In genomic region chr15:94543409-94544051, GRCm38 (mm10) we compare ENCODE assay signal across 8 mouse cellular contexts. TPM values are rescaled to one million over a fixed set of nuclear protein-coding genes. Genes with fewer than 3 reads are reported as not detected.
DNase-seq lines count a peak whose midpoint lies in the region; ATAC-seq lines count a peak whose summit lies in the region.

Gene Pus7l (minus strand): TSS chr15:94543547.
Gene Irak4 (plus strand): TSS chr15:94543643.

- H3K27ac ChIP-seq in hindbrain, embryonic 16.5 days (ENCODE audit: low read depth, low read length): peak within 1 kb of the TSS; percentile 70
- H3K27ac ChIP-seq in macrophage: peak within 1 kb of the TSS; percentile 76

- no peaks in the 10 kb centered on the region for H3K36me3 ChIP-seq in hindbrain, embryonic 16.5 days (ENCODE audit: control insufficient read depth, insufficient read depth, low read length)
- peaks cover 16% of the 10 kb centered on the region; the same call in 1 of the 2 replicates for H3K36me3 ChIP-seq in macrophage (ENCODE audit: inconsistent target)

- DNase-seq in WW6 (ENCODE audit: low read depth, low spot score): peak; percentile 84
- peak; percentile 77 to 86 for DNase-seq in cerebellum, postnatal 4 days (ENCODE audit: low spot score in 2 of 2)
- DNase-seq in gastrocnemius, adult 18-20 months (ENCODE audit: low spot score): peak; percentile 93
- peak; percentile 86 to 91 for DNase-seq in left cerebral cortex, adult 18-20 months (ENCODE audit: low spot score in 2 of 2)
- peak; percentile 92 for DNase-seq in right cerebral cortex, adult 18-20 months
- peak; percentile 76 for DNase-seq in urinary bladder, postnatal 10 days (ENCODE audit: low spot score)

- peak within 1 kb of the TSS; percentile 73 for H3K9ac ChIP-seq in hindbrain, embryonic 16.5 days (ENCODE audit: low read depth, low read length)

- peak; percentile 99 for ATAC-seq in hindbrain, embryonic 16.5 days

- H3K79me2 ChIP-seq in macrophage (ENCODE audit: inconsistent target): peaks cover 31% of the 10 kb centered on the region

- H3K27me3 ChIP-seq in hindbrain, embryonic 16.5 days (replicated peaks; ENCODE audit: control insufficient read depth, insufficient read depth, low read length): no peaks in the 10 kb centered on the region

- WGBS in hindbrain, embryonic 16.5 days: under 1% methylated on average over 44 of the region's 45 CpGs
- under 1% methylated on average over 45 of the region's 45 CpGs for WGBS in macrophage (ENCODE audit: missing documents)

- H3K4me1 ChIP-seq in hindbrain, embryonic 16.5 days (ENCODE audit: control insufficient read depth, insufficient read depth, low read depth, low read length): peaks cover 5% of the 10 kb centered on the region

- H3K4me3 ChIP-seq in hindbrain, embryonic 16.5 days (ENCODE audit: low read length): peak within 1 kb of the TSS; percentile 93
- H3K4me3 ChIP-seq in macrophage (ENCODE audit: inconsistent target): peak within 1 kb of the TSS; percentile 74

- H3K9me3 ChIP-seq in hindbrain, embryonic 16.5 days (ENCODE audit: control insufficient read depth, low read length): no peaks in the 10 kb centered on the region

- H3K4me2 ChIP-seq in hindbrain, embryonic 16.5 days (ENCODE audit: low read length): peak within 1 kb of the TSS; percentile 96

RNA-seq across cellular contexts. Expression of gene Pus7l, which starts in this region (rescaled TPM):
- total RNA-seq in gastrocnemius, adult 18-20 months (2021): 1 to 10 TPM; 1.4 to 1.5 TPM
- 6.0 and 6.1 TPM in 2 replicates for polyA plus RNA-seq in hindbrain, embryonic 16.5 days (2015; fragmentation: Nextera tagmentation; extraction: Ambion mirVana)
- 1 to 10 TPM; 2.4 to 3.0 TPM for total RNA-seq in left cerebral cortex, adult 18-20 months (2021)
- 1 to 10 TPM; 1.3 to 8.9 (median 5.4) TPM for total RNA-seq in macrophage (2018; cell fraction: chromatin; rRNA removed)
- total RNA-seq in macrophage (2018; cell fraction: cytosol; rRNA removed): 1 to 10 TPM in 24 of 26 experiments, under 1 TPM in 2; 0.57 to 3.4 (median 2.2) TPM
- total RNA-seq in macrophage (2018; cell fraction: nucleus; rRNA removed): 10 to 100 TPM in 2 of 26 experiments, 1 to 10 TPM in 23, under 1 TPM in 1; 0.92 to 10.7 (median 4.9) TPM
- 2.7 to 4.6 TPM (median 3.0 TPM) in 3 replicates for polyA plus RNA-seq in macrophage (2018)

RNA-seq across cellular contexts. Expression of gene Irak4, which starts in this region (rescaled TPM):
- 1 to 10 TPM; 1.8 to 2.3 TPM for total RNA-seq in gastrocnemius, adult 18-20 months (2021)
- polyA plus RNA-seq in hindbrain, embryonic 16.5 days (2015; fragmentation: Nextera tagmentation; extraction: Ambion mirVana): 1.7 and 2.5 TPM in 2 replicates
- total RNA-seq in left cerebral cortex, adult 18-20 months (2021): 1 to 10 TPM; 1.3 to 1.4 TPM
- total RNA-seq in macrophage (2018; cell fraction: chromatin; rRNA removed): 10 to 100 TPM in 25 of 26 experiments, 1 to 10 TPM in 1; 9.8 to 52.8 (median 36.1) TPM
- 10 to 100 TPM; 22.3 to 43.0 (median 31.8) TPM for total RNA-seq in macrophage (2018; cell fraction: cytosol; rRNA removed)
- total RNA-seq in macrophage (2018; cell fraction: nucleus; rRNA removed): 10 to 100 TPM; 11.3 to 48.1 (median 29.1) TPM
- 25.8 to 43.3 TPM (median 32.9 TPM) in 3 replicates for polyA plus RNA-seq in macrophage (2018)

Comparison
In these comparisons a context has a peak if more than half of its experiments do, and no peak if none do; other contexts are left out.
1. Peak in every context shown above with its lines: DNase-seq, ATAC-seq, H3K4me3 ChIP-seq and H3K27ac ChIP-seq.